Mouse (Mus musculus) CH12.LX (cell line): ENCODE measurements at regions not wholly inside any gene's neighbourhood (a gene's known extent, or its start where the extent isn't known, plus 50 kb on each side); places are given as distances from the start of the nearest gene placed in this dataset.

Source experiments
- DNase-seq: peaks from one replicate; pipeline ENCODE4 v3.0.0-alpha.2; 2013; ENCODE audit errors: extremely low read depth
- H3K27ac ChIP-seq: 2 replicates; pipeline ENCODE4 v1.5.1; 2012; ENCODE audit warnings: low read depth, mild to moderate bottlenecking, control low read depth, moderate library complexity; ENCODE audit not compliant: insufficient read depth
- H3K27me3 ChIP-seq: replicated peaks from 2 replicates; pipeline ENCODE3; 2012; ENCODE audit warnings: inconsistent platforms
- H3K36me3 ChIP-seq, 2 experiments: replicated peaks in 1 of 2; 2 replicates each; pipeline versions ENCODE3 to v1.6.1; 2012; ENCODE audit warnings: inconsistent platforms in 1 of 2, low read length in 1 of 2, mild to moderate bottlenecking in 1 of 2, mixed read lengths in 1 of 2, moderate library complexity in 1 of 2; ENCODE audit not compliant: control insufficient read depth in 1 of 2, insufficient read depth in 1 of 2
- H3K4me1 ChIP-seq, 2 experiments: 2 replicates each; pipeline ENCODE4 v1.6.1; 2012; ENCODE audit warnings: inconsistent platforms in 1 of 2, moderate library complexity in 1 of 2; ENCODE audit not compliant: insufficient read depth in 2 of 2, control insufficient read depth in 1 of 2
- H3K4me2 ChIP-seq: 2 replicates; pipeline ENCODE4 v1.6.1; 2012; ENCODE audit warnings: low read depth, mild to moderate bottlenecking, control low read depth; ENCODE audit not compliant: poor library complexity, insufficient read depth, severe bottlenecking
- H3K4me3 ChIP-seq, 3 experiments: fragments of 150-350 bp in 1 of 3; sonication (generic) in 1 of 3; replicated peaks in 1 of 3; 2 replicates each; pipeline versions ENCODE3 to v1.5.1; 2011 to 2012; ENCODE audit warnings: low read depth in 2 of 3, low read length in 2 of 3, mild to moderate bottlenecking in 2 of 3, moderate library complexity in 2 of 3, control low read depth in 1 of 3, improper control_type of control experiment in 1 of 3, inconsistent platforms in 1 of 3, mixed read lengths in 1 of 3; ENCODE audit not compliant: poor library complexity in 1 of 3
- H3K79me2 ChIP-seq: replicated peaks from 2 replicates; pipeline ENCODE4 v1.6.1; 2012; ENCODE audit warnings: mild to moderate bottlenecking, moderate library complexity; ENCODE audit not compliant: control insufficient read depth, poor library complexity, insufficient read depth, severe bottlenecking; ENCODE audit errors: extremely low read depth
- H3K9ac ChIP-seq: 2 replicates; pipeline ENCODE4 v1.6.1; 2012; ENCODE audit warnings: low read depth, mild to moderate bottlenecking, control low read depth, moderate library complexity; ENCODE audit not compliant: insufficient read depth
- H3K9me3 ChIP-seq: replicated peaks from 2 replicates; pipeline ENCODE3; 2012; ENCODE audit warnings: low read length, inconsistent platforms, mixed read lengths
- BHLHE40 ChIP-seq: IDR thresholded peaks from 2 replicates; pipeline ENCODE4 v1.6.1; 2011; ENCODE audit warnings: mild to moderate bottlenecking, low read depth, low read length, improper control_type of control experiment
- CHD2 ChIP-seq: IDR thresholded peaks from 2 replicates; pipeline ENCODE4 v1.6.1; 2011; ENCODE audit warnings: low read length, improper control_type of control experiment
- ELF1 ChIP-seq: IDR thresholded peaks from 2 replicates; pipeline ENCODE4 v1.6.1; 2014; ENCODE audit warnings: low read depth, mild to moderate bottlenecking, inconsistent platforms, low read length, improper control_type of control experiment
- EP300 ChIP-seq: IDR thresholded peaks from 2 replicates; pipeline ENCODE4 v1.6.1; 2011; ENCODE audit warnings: low read length, improper control_type of control experiment
- ETS1 ChIP-seq: conservative IDR thresholded peaks from 2 replicates; pipeline ENCODE4 v1.6.1; 2012; ENCODE audit warnings: low read depth, mild to moderate bottlenecking, inconsistent platforms, low read length, improper control_type of control experiment, moderate library complexity
- HCFC1 ChIP-seq: IDR thresholded peaks from 2 replicates; pipeline ENCODE4 v1.6.1; 2012; ENCODE audit warnings: low read depth, mild to moderate bottlenecking, inconsistent platforms, low read length, improper control_type of control experiment
- IRF4 ChIP-seq: IDR thresholded peaks from 2 replicates; pipeline ENCODE4 v1.6.1; 2014; ENCODE audit warnings: low read depth, mild to moderate bottlenecking, inconsistent platforms, low read length, improper control_type of control experiment
- MAFK ChIP-seq: IDR thresholded peaks from 2 replicates; pipeline ENCODE4 v1.6.1; 2011; ENCODE audit warnings: low read length, improper control_type of control experiment; ENCODE audit not compliant: insufficient replicate concordance
- MAX ChIP-seq: IDR thresholded peaks from 2 replicates; pipeline ENCODE4 v1.6.1; 2011; ENCODE audit warnings: low read length, improper control_type of control experiment
- MAZ ChIP-seq: IDR thresholded peaks from 2 replicates; pipeline ENCODE4 v1.6.1; 2012; ENCODE audit warnings: low read depth, mild to moderate bottlenecking, inconsistent platforms, low read length, improper control_type of control experiment, moderate library complexity
- MEF2A ChIP-seq: IDR thresholded peaks from 2 replicates; pipeline ENCODE4 v1.6.1; 2014; ENCODE audit warnings: low read depth, mild to moderate bottlenecking, inconsistent platforms, low read length, improper control_type of control experiment, borderline replicate concordance
- MXI1 ChIP-seq: IDR thresholded peaks from 2 replicates; pipeline ENCODE4 v1.6.1; 2011; ENCODE audit warnings: mild to moderate bottlenecking, low read depth, low read length, improper control_type of control experiment
- POLR2A ChIP-seq: IDR thresholded peaks from 2 replicates; pipeline ENCODE4 v1.6.1; 2011; ENCODE audit warnings: low read depth, mild to moderate bottlenecking, improper control_type of control experiment, low read length
- POLR2AphosphoS2 ChIP-seq: IDR thresholded peaks from 2 replicates; pipeline ENCODE4 v1.6.1; 2011; ENCODE audit warnings: low read depth, low read length, improper control_type of control experiment
- RAD21 ChIP-seq: IDR thresholded peaks from 2 replicates; pipeline ENCODE4 v1.6.1; 2011; ENCODE audit warnings: low read depth, mild to moderate bottlenecking, low read length, improper control_type of control experiment, moderate library complexity
- RCOR1 ChIP-seq: conservative IDR thresholded peaks from 2 replicates; pipeline ENCODE4 v1.6.1; 2012; ENCODE audit warnings: low read depth, mild to moderate bottlenecking, inconsistent platforms, low read length, improper control_type of control experiment
- SIN3A ChIP-seq: IDR thresholded peaks from 2 replicates; pipeline ENCODE4 v1.6.1; 2012; ENCODE audit warnings: low read length, improper control_type of control experiment, inconsistent platforms
- UBTF ChIP-seq: IDR thresholded peaks from 2 replicates; pipeline ENCODE4 v1.6.1; 2012; ENCODE audit warnings: low read depth, mild to moderate bottlenecking, inconsistent platforms, low read length, improper control_type of control experiment, moderate library complexity
- USF1 ChIP-seq: IDR thresholded peaks from 2 replicates; pipeline ENCODE4 v1.6.1; 2014; ENCODE audit warnings: low read depth, mild to moderate bottlenecking, inconsistent platforms, low read length, improper control_type of control experiment
- ZC3H11A ChIP-seq: IDR thresholded peaks from 2 replicates; pipeline ENCODE4 v1.6.1; 2012; ENCODE audit warnings: low read depth, mild to moderate bottlenecking, inconsistent platforms, low read length, improper control_type of control experiment
- ZMIZ1 ChIP-seq: IDR thresholded peaks from 2 replicates; pipeline ENCODE4 v1.6.1; 2012; ENCODE audit warnings: low read depth, mild to moderate bottlenecking, inconsistent platforms, low read length, improper control_type of control experiment
- ZNF384 ChIP-seq: IDR thresholded peaks from 2 replicates; pipeline ENCODE4 v1.6.1; 2012; ENCODE audit warnings: low read depth, low read length, improper control_type of control experiment, inconsistent platforms
- dilution Hi-C: fragments of 300-500 bp; cut with MboI; formaldehyde crosslinking; loops from 2 replicates; pipeline ENCODE4 v1.14.3; 2020; ENCODE audit warnings: low sequenced_read_pairs; ENCODE audit not compliant: extremely low pct_unique_long_range_greater_than_20kb, extremely low pct_ligation_motif_present
- in situ Hi-C: fragments of 300-500 bp; cut with MboI; formaldehyde crosslinking; loops from 3 replicates; pipeline ENCODE4 v1.14.3; 2019; ENCODE audit warnings: low sequenced_read_pairs, low pct_ligation_motif_present, low pct_unique_long_range_greater_than_20kb, mixed read lengths

DNA sequence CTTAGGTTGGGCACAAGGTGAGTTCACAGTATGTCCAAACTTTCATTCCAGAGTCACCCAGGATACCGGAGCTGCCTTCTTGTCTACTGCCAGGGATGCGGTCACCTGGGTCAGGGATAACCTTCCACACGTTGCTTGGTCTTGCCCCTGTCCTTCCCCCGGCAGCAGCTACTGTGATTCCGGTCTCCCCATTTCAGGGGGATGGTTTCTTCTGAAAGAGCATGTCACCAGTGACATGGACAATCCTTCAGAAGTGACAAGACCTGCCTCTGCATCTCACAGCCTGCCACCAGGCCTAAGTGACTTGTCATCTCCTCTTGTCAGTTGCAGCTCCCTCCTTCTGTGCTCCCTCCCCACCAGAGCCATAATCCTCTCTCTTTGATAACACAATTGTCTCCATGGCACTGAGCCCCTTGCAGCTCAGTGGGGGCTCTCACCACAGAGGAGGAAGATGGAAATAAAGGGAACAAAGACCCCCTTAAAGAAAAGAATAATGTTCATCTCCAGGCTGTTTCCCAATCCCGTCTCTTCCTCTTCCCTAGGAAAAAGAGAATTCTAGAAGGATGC, 234.9 kb upstream of the 4931429L15Rik start:
- Histone ChIP-seq H3K4me3 (no peak overlapping the region), H3K36me3 (no peaks in the 10 kb centered on the region), H3K4me2 (no peak overlapping the region)
- TF ChIP-seq IRF4 = no peak
- no peak for TF ChIP-seq CHD2
- no peak for TF ChIP-seq EP300
- no peak for TF ChIP-seq ZMIZ1
- TF ChIP-seq MAX = no peak
- no peak for TF ChIP-seq MAZ
- no peak for TF ChIP-seq POLR2AphosphoS2
- no peak for TF ChIP-seq HCFC1
- TF ChIP-seq MEF2A = no peak
- no peak for TF ChIP-seq MAFK
- no peak for TF ChIP-seq UBTF
- TF ChIP-seq, all 38 proteins: peak for 0
- dilution Hi-C loops (no loop called here), in situ Hi-C loops (no loop called here)
- no peak overlapping the region for H3K27ac ChIP-seq
- H3K4me1 ChIP-seq = peaks cover 0 to 4% of the 10 kb centered on the region in 2 experiments; a peak in 1 of 4 replicates
- H3K79me2 ChIP-seq = no peaks in the 10 kb centered on the region
- DNase-seq = no peak
- H3K27me3 ChIP-seq = peaks cover 57% of the 10 kb centered on the region
- peaks cover 9% of the 10 kb centered on the region for H3K9me3 ChIP-seq
- H3K9ac ChIP-seq = no peak overlapping the region

DNA sequence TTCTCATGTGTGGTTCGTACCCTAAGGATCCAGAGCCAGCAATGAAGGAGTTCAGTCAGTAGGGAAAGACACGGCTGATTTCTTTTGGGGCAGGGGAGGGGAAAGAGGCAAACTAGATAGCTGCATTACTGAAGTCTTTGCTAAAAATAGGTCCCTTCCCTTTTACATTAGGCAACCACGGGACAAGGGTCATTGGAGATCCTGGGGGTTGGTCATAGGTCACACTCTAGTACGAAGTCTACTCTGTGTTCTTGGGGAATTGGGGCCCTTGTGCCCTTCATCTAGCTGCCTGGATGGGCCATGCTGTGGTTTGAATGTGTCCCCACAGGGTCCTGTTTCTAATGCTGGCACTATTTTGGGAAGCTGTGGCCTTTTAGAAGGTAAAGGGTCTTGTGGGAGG, 229.6 kb upstream of the 4931429L15Rik start:
- TF ChIP-seq MXI1 = no peak
- no peak overlapping the region for H3K4me3 ChIP-seq
- H3K9ac ChIP-seq = no peak overlapping the region
- DNase-seq = no peak
- no peak overlapping the region for H3K27ac ChIP-seq
- no peaks in the 10 kb centered on the region for H3K79me2 ChIP-seq
- in situ Hi-C loops = no loop called here
- H3K27me3 ChIP-seq = peaks cover 79% of the 10 kb centered on the region
- no peaks in the 10 kb centered on the region for H3K36me3 ChIP-seq
- no peak overlapping the region for H3K4me2 ChIP-seq
- dilution Hi-C loops = no loop called here
- no peaks in the 10 kb centered on the region for H3K4me1 ChIP-seq
- H3K9me3 ChIP-seq = no peaks in the 10 kb centered on the region

DNA sequence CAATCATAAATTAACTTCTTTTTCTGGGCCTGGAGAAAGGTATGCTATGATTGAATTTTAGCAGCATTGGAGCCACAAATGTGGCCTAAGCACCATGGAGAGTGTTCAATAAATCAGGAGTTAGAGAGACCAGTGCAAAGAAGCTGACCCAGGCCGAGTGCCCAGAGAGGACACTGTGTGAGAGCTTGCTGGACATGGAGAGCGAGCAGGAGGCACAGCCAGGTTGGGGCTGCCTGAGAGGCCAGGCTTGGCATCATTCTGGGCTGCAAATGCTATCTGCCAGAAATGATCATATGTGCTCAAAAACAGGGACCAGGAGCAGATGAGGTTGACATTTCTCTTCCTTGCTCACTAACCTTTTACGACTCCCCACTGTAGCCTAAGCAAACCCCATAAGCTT, 224.5 kb upstream of the 4931429L15Rik start:
- dilution Hi-C loops = no loop called here
- in situ Hi-C loops = no loop called here

More for the DNA sequence above, 224.5 kb upstream of the 4931429L15Rik start:
- Histone ChIP-seq H3K36me3 (no peaks in the 10 kb centered on the region), H3K79me2 (no peaks in the 10 kb centered on the region), H3K27ac (no peak overlapping the region), H3K4me3 (no peak overlapping the region), H3K9ac (no peak overlapping the region), H3K27me3 (peaks cover 77% of the 10 kb centered on the region), H3K9me3 (no peaks in the 10 kb centered on the region), H3K4me2 (no peak overlapping the region), H3K4me1 (no peaks in the 10 kb centered on the region)
- no peak for DNase-seq
- TF ChIP-seq RCOR1 = no peak
- no peak for TF ChIP-seq IRF4
- no peak for TF ChIP-seq ETS1
- TF ChIP-seq ZC3H11A = no peak
- TF ChIP-seq HCFC1 = no peak
- no peak for TF ChIP-seq UBTF
- TF ChIP-seq MXI1 = no peak
- TF ChIP-seq RAD21 = no peak
- no peak for TF ChIP-seq MAFK
- TF ChIP-seq ZMIZ1 = no peak
- TF ChIP-seq ZNF384 = no peak
- no peak for TF ChIP-seq SIN3A
- TF ChIP-seq ELF1 = no peak
- TF ChIP-seq USF1 = no peak
- no peak for TF ChIP-seq BHLHE40
- no peak for TF ChIP-seq POLR2A
